Mouse (Mus musculus): ENCODE data around the gene Cnn3.

Gene Cnn3

GRCm38 (mm10) chr3:121458545-121459492 is 32.5 kb downstream of the Cnn3 start:
- DNase-seq: no peak

GRCm38 (mm10) chr3:121460473-121461193 is 34.3 kb downstream of the Cnn3 start:
- no peak for DNase-seq

DNA sequence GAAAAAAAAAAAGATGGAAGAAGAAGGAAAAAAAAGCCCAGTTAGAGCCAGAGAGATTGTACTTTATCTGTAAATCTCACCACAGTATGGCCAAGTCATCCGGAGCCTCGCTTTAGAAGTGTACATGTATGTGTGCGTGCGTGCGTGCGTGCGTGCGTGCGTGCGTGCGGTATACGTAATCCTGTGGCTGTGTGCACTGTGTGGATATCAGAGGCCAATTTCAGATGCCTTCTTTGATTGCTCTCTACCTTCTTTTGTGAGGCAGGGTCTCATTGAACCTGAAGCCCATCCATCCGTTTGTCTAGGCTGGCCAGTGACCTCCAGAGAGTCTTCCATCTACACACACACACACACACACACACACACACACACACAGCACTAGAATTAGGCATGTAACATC is 35.2 kb downstream of the Cnn3 start:
- DNase-seq: no peak

DNA sequence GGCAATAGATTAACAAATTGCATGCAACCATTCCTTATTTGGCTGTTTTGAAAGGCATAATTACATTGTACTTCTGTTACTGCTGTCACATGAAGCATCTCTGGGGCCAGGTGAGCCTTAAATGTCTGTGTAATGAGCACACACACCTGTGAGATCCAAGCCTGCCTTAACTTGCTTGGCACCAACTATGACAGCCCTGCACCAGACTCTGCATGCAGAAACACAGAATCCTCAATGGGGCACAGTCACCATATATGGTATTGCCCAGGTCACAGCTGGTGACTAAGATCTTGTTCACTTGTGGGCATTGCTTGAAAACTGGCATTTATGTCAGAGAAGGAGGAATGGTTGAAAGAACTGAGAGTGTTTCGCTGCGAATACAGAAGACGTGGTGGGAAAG is 36.5 kb downstream of the Cnn3 start:
- DNase-seq: no peak

DNA sequence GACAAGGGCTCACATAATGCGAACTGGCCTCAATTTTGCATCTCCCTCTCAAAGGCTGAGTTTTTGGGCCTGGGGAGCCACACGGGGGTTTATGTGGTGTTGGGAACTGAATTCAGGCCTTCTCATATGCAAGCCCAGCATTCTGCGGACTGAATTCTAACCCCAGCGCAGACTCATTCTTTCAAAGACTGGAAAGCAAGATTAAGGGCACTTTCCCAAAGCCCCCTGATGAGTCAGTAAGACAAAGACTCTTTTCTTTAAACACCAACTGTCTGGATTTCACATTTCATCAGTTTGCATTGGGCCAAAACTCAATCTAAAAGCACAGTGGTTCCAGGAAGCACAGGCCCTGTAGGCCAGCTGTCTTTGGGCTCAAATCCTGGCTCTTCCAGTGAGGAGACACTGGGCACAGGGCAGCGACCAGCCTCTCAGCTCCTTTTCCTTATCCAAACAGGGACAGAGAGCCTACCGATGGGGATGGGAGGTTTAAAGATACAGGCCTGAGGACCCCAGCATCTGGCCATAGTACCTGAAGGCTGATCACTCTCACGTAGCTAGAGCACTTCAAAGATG is 38.5 kb downstream of the Cnn3 start:
- DNase-seq: no peak

- DNase-seq: no peak
Measured at GRCm38 (mm10) chr3:121465795-121466194, 39.5 kb downstream of the Cnn3 start.

DNA sequence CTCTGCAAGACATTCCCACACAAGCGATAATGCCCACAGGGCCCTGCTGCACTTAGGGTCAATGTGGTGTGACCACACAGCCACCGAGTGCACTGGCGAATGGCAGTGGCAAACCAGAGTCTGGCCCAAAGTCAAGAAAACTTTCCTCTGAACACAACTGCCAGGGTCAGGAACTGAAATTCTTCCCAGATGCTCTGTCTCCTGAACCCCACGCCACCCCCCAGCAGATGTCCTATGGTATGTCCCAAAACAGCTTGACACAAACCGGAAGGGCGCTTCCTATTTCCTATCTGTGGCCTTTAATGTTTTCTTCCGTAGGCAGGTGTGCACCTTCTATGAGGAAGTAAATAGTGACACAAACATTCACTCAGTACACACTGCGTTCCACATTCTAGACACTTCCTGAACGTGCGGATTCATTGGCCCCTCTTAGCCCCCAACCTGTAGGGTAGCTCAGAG is 40.8 kb downstream of the Cnn3 start:
- DNase-seq: peak in 1 of 2 experiments; percentile 19

DNA sequence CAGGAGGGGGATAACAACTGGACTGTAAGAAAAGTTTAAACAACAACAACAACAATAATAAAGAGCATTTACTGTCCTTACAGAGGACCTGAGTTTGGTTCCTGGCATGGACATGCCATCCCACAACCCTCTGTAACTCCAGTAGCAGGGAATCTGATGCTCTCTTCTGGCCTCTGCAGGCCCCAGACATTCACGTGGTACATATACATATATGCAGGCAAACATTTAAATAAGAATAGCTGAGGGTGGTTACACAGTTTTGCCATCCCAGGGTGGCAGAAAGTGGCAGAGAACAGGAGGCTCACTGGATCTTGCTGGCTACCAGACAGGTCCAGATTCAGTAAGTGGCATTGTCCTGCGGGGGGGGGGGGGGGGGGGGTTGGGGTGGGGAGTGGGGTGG is 41.8 kb downstream of the Cnn3 start:
- DNase-seq: no peak

DNA sequence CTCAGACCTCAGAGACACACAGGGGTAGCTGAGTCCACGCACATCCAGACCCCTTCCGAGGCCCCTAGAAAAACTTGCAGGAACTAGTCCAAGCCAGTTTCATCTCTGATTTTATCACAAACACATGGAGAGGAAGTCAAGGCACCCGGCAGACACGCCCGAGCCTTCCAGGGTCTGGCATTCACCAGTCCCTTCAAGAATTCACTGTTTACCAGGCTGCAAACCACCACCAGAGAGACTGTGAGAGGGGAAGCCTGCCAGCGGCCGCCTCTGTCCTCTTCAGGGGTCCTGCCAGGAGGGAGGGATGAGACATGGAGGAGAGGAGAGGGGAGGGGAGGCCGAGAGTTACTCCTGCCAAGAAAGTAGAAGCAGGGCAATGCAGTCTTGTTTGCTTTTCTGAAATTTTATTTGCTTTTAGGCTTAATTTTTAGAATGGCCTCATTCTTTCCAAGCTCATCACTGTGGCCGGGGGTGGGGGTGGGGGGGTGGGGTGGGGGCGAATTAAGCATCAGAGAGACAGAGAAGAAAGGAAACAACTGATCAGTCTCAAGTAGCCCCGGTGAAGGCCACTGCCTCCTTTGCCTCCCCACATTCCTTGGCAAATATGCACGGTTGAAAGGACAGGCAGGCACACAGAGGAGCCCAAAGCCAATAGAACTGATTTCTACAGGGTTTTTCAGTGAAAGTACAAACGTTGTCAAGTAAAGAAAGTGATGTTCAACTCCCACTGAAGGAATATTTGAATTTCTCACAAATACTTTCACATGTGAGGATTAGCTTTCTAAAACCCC is 43.1 kb downstream of the Cnn3 start:
- no peak for DNase-seq

GRCm38 (mm10) chr3:121471703-121472102 is 45.4 kb downstream of the Cnn3 start:
- DNase-seq: no peak

DNA sequence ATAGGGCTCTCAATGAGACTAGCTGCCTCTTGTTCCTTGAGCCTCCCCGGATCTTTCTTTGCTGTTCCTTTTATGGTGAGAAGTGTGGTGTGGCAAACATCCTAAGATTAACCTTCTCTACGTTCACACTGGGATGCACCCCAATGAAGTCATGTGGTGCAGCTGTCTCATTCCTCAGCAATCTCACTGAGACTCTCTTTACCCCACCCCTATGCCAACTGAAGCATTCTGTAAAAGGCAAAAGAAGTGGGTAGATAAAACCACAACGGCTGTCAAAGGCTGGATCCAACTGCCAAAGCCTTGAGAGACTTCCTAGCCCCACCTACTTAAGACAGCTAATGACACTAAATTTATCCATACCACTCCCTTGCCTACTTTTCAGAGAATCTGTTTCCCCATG is 48.4 kb downstream of the Cnn3 start:
- no peak for DNase-seq

- DNase-seq: no peak
Measured at GRCm38 (mm10) chr3:121480030-121480960, 54.0 kb downstream of the Cnn3 start.

GRCm38 (mm10) chr3:121480961-121481436 is 54.7 kb downstream of the Cnn3 start:
- no peak for DNase-seq

- DNase-seq: no peak
Measured at GRCm38 (mm10) chr3:121481564-121481963, 55.3 kb downstream of the Cnn3 start.

- no peak for DNase-seq
Measured at GRCm38 (mm10) chr3:121483266-121484161, 57.2 kb downstream of the Cnn3 start.

DNA sequence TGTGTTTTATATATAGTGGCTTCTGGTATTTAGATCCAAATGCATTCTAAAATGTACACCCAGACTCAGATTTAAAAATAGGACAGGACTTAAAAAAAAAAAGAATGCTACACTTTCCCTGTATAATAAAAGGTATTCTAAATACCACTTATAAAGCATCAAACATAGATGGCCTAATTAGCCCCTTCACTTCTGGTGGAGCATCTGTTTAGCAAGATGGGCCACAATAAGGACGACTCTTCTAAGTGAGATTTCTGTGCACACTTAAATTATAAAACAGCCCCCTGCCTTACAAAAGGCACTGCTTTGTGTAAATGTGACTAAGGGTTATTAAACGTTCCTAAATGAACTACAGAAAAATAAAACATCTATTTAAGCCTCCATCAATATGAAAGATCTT is 58.9 kb downstream of the Cnn3 start:
- DNase-seq: no peak

DNA sequence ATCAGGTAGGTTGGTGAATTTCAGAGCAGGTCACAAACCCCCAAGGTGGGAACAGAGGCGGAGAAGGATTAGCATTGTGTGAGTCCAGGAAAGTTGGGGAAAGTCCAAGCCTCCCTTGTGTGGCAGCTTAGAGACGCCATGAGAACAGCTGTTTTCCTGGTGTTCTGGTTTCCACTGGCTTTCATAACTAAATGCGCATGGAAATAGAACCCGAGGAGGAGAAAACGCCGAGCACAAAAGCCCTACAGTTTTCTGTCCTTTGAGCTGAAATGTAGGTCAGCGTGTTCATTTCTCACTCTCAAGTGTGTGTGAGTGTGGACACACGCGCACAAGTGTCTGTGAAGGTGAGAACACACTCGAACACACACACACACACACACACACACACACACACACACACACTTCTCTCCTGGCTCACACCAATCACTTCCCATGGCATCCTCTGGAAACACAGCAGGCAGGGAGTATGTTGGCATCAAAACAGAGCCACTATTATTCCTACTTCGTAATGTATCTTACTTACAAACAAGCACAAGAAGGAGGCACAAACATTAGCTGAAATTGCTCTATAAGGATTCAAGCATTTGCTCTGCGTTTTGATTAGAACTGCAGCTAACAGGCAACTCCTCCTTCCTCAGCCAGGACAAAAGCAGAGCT is 63.3 kb downstream of the Cnn3 start:
- DNase-seq: peak; percentile 10 to 30

- DNase-seq: no peak
Measured at GRCm38 (mm10) chr3:121490941-121491340, 64.6 kb downstream of the Cnn3 start.

DNA sequence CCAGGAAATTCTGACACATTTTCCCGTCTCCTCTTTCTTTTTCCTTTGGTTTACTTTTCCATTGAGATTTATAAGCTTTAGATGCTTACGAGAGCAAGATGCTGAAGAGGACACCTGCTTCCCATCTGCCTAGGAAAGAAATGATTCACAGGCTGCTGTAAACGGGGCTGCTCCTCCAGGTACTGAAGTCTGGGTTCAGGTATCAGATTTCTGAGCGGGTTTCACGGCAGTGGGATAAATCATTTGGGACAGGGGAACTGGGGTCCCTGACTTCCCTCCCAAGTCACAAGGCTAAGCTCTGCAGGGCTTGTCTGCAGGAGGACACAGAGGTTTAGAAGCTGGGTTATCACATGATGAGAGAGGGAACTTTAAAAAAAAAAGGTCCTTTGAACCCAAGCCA is 65.7 kb downstream of the Cnn3 start:
- no peak for DNase-seq

DNA sequence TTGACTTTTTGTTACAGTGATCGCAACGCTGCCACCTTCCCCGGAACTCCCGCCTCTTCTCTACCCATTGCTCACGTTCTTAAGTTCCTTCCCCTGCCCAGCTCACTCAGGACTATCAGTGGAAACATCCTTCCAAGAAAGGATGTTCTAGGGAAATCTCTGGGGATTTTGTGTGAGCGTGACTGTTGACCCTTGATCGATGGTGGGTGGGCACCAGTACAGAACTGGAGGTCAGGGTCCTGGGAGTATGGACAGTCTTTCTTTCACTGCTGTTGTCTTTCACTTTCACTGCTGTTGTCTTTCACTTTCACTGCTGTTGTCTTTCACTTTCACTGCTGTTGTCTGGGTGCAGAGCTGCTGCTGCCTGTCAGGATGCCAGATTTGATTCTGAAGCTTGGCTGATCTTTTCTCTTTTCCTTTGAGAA is 67.7 kb downstream of the Cnn3 start:
- no peak for DNase-seq

Measured in kidney, adult 8-10 months (tissue).